Mouse (Mus musculus) heart, postnatal 0 days (tissue): ENCODE results near the gene Timp2. TPM values are rescaled to one million over a fixed set of nuclear protein-coding genes. Genes with fewer than 3 reads are reported as not detected.

Experiments used
- ATAC-seq: fragments of 200-750 bp; cut with Nextera tagmentation; 2 replicates; pipeline ENCODE4 v1.8.0; 2017; ENCODE audit warnings: low read depth, moderate number of reproducible peaks, moderate library complexity; ENCODE audit not compliant: insufficient read depth
- DNase-seq: peaks from one replicate; pipeline ENCODE4 v3.0.0-alpha.2; 2016; ENCODE audit warnings: low spot score
- H3K27ac ChIP-seq: fragments of 300-500 bp; sonication (generic); 2 replicates; pipeline ENCODE4 v1.5.1; 2014; ENCODE audit warnings: low read depth, mild to moderate bottlenecking
- H3K27me3 ChIP-seq: fragments of 300-500 bp; sonication (generic); 2 replicates; pipeline ENCODE4 v1.6.1; 2014; ENCODE audit warnings: low read length, mixed read lengths; ENCODE audit not compliant: control insufficient read depth, insufficient read depth
- H3K36me3 ChIP-seq: fragments of 300-500 bp; sonication (generic); replicated peaks from 2 replicates; pipeline ENCODE4 v1.6.1; 2014; ENCODE audit warnings: low read length, mixed read lengths; ENCODE audit not compliant: control insufficient read depth, insufficient read depth
- H3K4me1 ChIP-seq: fragments of 300-500 bp; sonication (generic); 2 replicates; pipeline ENCODE4 v1.6.1; 2014; ENCODE audit warnings: antibody characterized with exemption; ENCODE audit not compliant: control insufficient read depth, insufficient read depth
- H3K4me2 ChIP-seq: fragments of 300-500 bp; sonication (generic); 2 replicates; pipeline ENCODE4 v1.6.1; 2014; ENCODE audit warnings: low read depth, mild to moderate bottlenecking, low read length, moderate library complexity
- H3K4me3 ChIP-seq: fragments of 300-500 bp; sonication (generic); 2 replicates; pipeline ENCODE4 v1.5.1; 2014; ENCODE audit warnings: low read depth, low read length
- H3K9ac ChIP-seq: fragments of 300-500 bp; sonication (generic); replicated peaks from 2 replicates; pipeline ENCODE4 v1.6.1; 2014; ENCODE audit warnings: low read depth, low read length, mixed read lengths
- H3K9me3 ChIP-seq: fragments of 300-500 bp; sonication (generic); replicated peaks from 2 replicates; pipeline ENCODE4 v1.6.1; 2016; ENCODE audit warnings: low read length; ENCODE audit not compliant: control insufficient read depth
- CTCF ChIP-seq: IDR thresholded peaks from 2 replicates; pipeline ENCODE4 v1.5.1; 2016; ENCODE audit warnings: antibody characterized with exemption, control low read depth, low read depth
- EP300 ChIP-seq: IDR thresholded peaks from 2 replicates; pipeline ENCODE4 v1.6.1; 2016; ENCODE audit warnings: antibody characterized with exemption, low read depth
- whole genome bisulfite sequencing: fragments of 180-500 bp; shearing (Covaris S2); extraction: QIAGEN DNeasy Blood & Tissue Kit; methylation state at CpG from one replicate; pipeline ENCODE4 v1.1.7; 2014; 5-methylcytosine and 5-hydroxymethylcytosine counted together
- polyA plus RNA-seq: library from polyadenylated mRNA; unstranded; fragments of >200 nt; fragmentation: Nextera tagmentation; extraction: Ambion mirVana; gene quantifications from 2 replicates; pipeline ENCODE4 v1.2.1, GENCODE M21; 2015
- total RNA-seq: library from RNA; depleted of rRNA; stranded (reverse); fragments of >200 nt; gene quantifications from 2 replicates; pipeline ENCODE4 v1.2.3, GENCODE M21; 2014; ENCODE audit warnings: low replicate concordance; rRNA removed

Gene Timp2
- total RNA-seq (77.5 and 78.5 TPM in 2 replicates), polyA plus RNA-seq (61.9 and 65.5 TPM in 2 replicates)

- ATAC-seq (no peak), DNase-seq (no peak)
- H3K9ac ChIP-seq: peak within 1 kb of the TSS; percentile 81
- 0 out of 2 replicates have a peak, but pooled peaks cover 4% of the 10 kb centered on the region for H3K36me3 ChIP-seq
- 46% methylated on average over 6 of the region's 6 CpGs for WGBS
- peak within 1 kb of the TSS; percentile 72 for H3K4me2 ChIP-seq
- H3K4me3 ChIP-seq: peak within 1 kb of the TSS; percentile 64
- no peaks in the 10 kb centered on the region for H3K9me3 ChIP-seq
- H3K27ac ChIP-seq: peak within 1 kb of the TSS; percentile 85
- peaks cover 19% of the 10 kb centered on the region; the same call in 1 of the 2 replicates for H3K4me1 ChIP-seq
- no peak for TF ChIP-seq CTCF
- TF ChIP-seq EP300: no peak
- no peaks in the 10 kb centered on the region for H3K27me3 ChIP-seq
These were observed at the start of gene Timp2 for GRCm38 (mm10) chr11:118355640-118356039. Timp2 (minus strand) TSS chr11:118355740.

GRCm38 (mm10) chr11:118405311-118405710 lies 49.8 kb upstream of the Timp2 start:
- H3K9me3 ChIP-seq: no peaks in the 10 kb centered on the region
- DNase-seq: no peak
- 90% methylated on average over 8 of the region's 8 CpGs for WGBS
- H3K4me3 ChIP-seq: no peak overlapping the region
- peaks cover 30% of the 10 kb centered on the region for H3K36me3 ChIP-seq
- H3K4me2 ChIP-seq: no peak overlapping the region
- H3K9ac ChIP-seq: no peak overlapping the region
- H3K27me3 ChIP-seq: no peaks in the 10 kb centered on the region
- H3K27ac ChIP-seq: no peak overlapping the region
- peaks cover 18% of the 10 kb centered on the region for H3K4me1 ChIP-seq
- TF ChIP-seq EP300 (no peak), CTCF (no peak)
- ATAC-seq: no peak

GRCm38 (mm10) chr11:118403951-118404899 lies 48.7 kb upstream of the Timp2 start:
- no peaks in the 10 kb centered on the region for H3K9me3 ChIP-seq
- peak overlapping the region; percentile 22; the same call in 1 of the 2 replicates for H3K27ac ChIP-seq
- TF ChIP-seq EP300 (no peak), CTCF (no peak)

GRCm38 (mm10) chr11:118403183-118403582 lies 47.6 kb upstream of the Timp2 start:
- ATAC-seq: no peak
- no peaks in the 10 kb centered on the region for H3K9me3 ChIP-seq
- no peak overlapping the region for H3K27ac ChIP-seq
- TF ChIP-seq CTCF (no peak), EP300 (no peak)
- H3K9ac ChIP-seq: no peak overlapping the region
- no peak overlapping the region for H3K4me3 ChIP-seq
- no peak overlapping the region for H3K4me2 ChIP-seq
- peaks cover 23% of the 10 kb centered on the region for H3K36me3 ChIP-seq
- H3K4me1 ChIP-seq: peaks cover 28% of the 10 kb centered on the region
- 88% methylated on average over 2 of the region's 2 CpGs for WGBS
- no peak for DNase-seq
- no peaks in the 10 kb centered on the region for H3K27me3 ChIP-seq

More at GRCm38 (mm10) chr11:118403951-118404899, 48.7 kb upstream of the Timp2 start:
- Histone ChIP-seq H3K4me3 (no peak overlapping the region), H3K27me3 (no peaks in the 10 kb centered on the region), H3K4me2 (no peak overlapping the region), H3K9ac (no peak overlapping the region), H3K4me1 (peaks cover 28% of the 10 kb centered on the region), H3K36me3 (peaks cover 25% of the 10 kb centered on the region; the same call in 1 of the 2 replicates)
- WGBS: 57% methylated on average over 6 of the region's 6 CpGs
- ATAC-seq (no peak), DNase-seq (no peak)

- H3K4me2 ChIP-seq: peak within 1 kb of the TSS; percentile 56
- no peaks in the 10 kb centered on the region for H3K27me3 ChIP-seq
- peak within 1 kb of the TSS; percentile 88 for H3K27ac ChIP-seq
- no peaks in the 10 kb centered on the region for H3K9me3 ChIP-seq
- TF ChIP-seq EP300 (no peak), CTCF (peak; percentile 37)
- 25% methylated on average over 7 of the region's 7 CpGs for WGBS
- peak within 1 kb of the TSS; percentile 45; the same call in 1 of the 2 replicates for H3K9ac ChIP-seq
- peaks cover 28% of the 10 kb centered on the region for H3K4me1 ChIP-seq
- peaks cover 12% of the 10 kb centered on the region for H3K36me3 ChIP-seq
- ATAC-seq: peak; percentile 65
- peak within 1 kb of the TSS; percentile 22 for H3K4me3 ChIP-seq
- DNase-seq: peak; percentile 82
These were observed 46.3 kb upstream of the Timp2 start, which contains the start of gene Lgals3bp for GRCm38 (mm10) chr11:118401760-118402280. Lgals3bp (minus strand) TSS chr11:118402092.
